Mouse (Mus musculus) liver, adult 2 months (tissue): Measurements from ENCODE around the gene Casq2. TPM values are rescaled to one million over a fixed set of nuclear protein-coding genes. Genes with fewer than 3 reads are reported as not detected.

ENCODE experiments used
- DNase-seq: peaks from one replicate; pipeline ENCODE4 v3.0.0-alpha.2; 2011; ENCODE audit warnings: low read depth, low spot score; ENCODE audit errors: extremely low read depth
- H3K27ac ChIP-seq: fragments of 200-500 bp; replicated peaks from 2 replicates; pipeline ENCODE4 v1.5.1; 2012; ENCODE audit warnings: low read depth, mild to moderate bottlenecking, control low read depth, inconsistent platforms, low read length; ENCODE audit not compliant: insufficient read depth
- H3K27me3 ChIP-seq: fragments of 200-500 bp; 2 replicates; pipeline ENCODE4 v1.6.1; 2012; ENCODE audit warnings: mild to moderate bottlenecking, moderate library complexity, low read length, inconsistent platforms; ENCODE audit not compliant: control insufficient read depth, insufficient read depth
- H3K36me3 ChIP-seq: fragments of 200-500 bp; 2 replicates; pipeline ENCODE4 v1.6.1; 2012; ENCODE audit warnings: low read length, inconsistent platforms; ENCODE audit not compliant: control insufficient read depth, insufficient read depth
- H3K4me1 ChIP-seq: fragments of 200-500 bp; 2 replicates; pipeline ENCODE4 v1.6.1; 2011; ENCODE audit warnings: low read length; ENCODE audit not compliant: control insufficient read depth, insufficient read depth
- H3K4me3 ChIP-seq: fragments of 200-500 bp; 2 replicates; pipeline ENCODE4 v1.5.1; 2011; ENCODE audit warnings: low read depth, mild to moderate bottlenecking, control low read depth, low read length, moderate library complexity; ENCODE audit not compliant: insufficient read depth
- H3K79me2 ChIP-seq: fragments of 200-500 bp; 2 replicates; pipeline ENCODE4 v1.6.1; 2012; ENCODE audit warnings: inconsistent platforms, mild to moderate bottlenecking, low read length, moderate library complexity; ENCODE audit not compliant: control insufficient read depth, insufficient read depth
- H3K9ac ChIP-seq: fragments of 200-500 bp; 2 replicates; pipeline ENCODE4 v1.6.1; 2012; ENCODE audit warnings: low read depth, mild to moderate bottlenecking, control low read depth, inconsistent platforms, low read length
- CTCF ChIP-seq: fragments of 200-500 bp; IDR thresholded peaks from 2 replicates; pipeline ENCODE4 v1.5.1; 2011; ENCODE audit warnings: low read depth, low read length, control low read depth
- POLR2A ChIP-seq: fragments of 200-500 bp; IDR thresholded peaks from 2 replicates; pipeline ENCODE4 v1.6.1; 2011; ENCODE audit warnings: low read length, control low read depth; ENCODE audit not compliant: insufficient read depth; ENCODE audit errors: extremely low read depth
- WGBS: fragments of 180-500 bp; shearing (Covaris S2); methylation state at CpG from one replicate; pipeline ENCODE4 v1.1.7; 2018; 5-methylcytosine and 5-hydroxymethylcytosine counted together
- polyA plus RNA-seq: library from polyadenylated mRNA; depleted of rRNA; stranded (reverse); fragments of >200 nt; gene quantifications from 2 replicates; pipeline ENCODE4 v1.2.3, GENCODE M21; 2012
- total RNA-seq: library from RNA; depleted of rRNA; stranded (reverse); fragments of >200 nt; gene quantifications from 2 replicates; pipeline ENCODE4 v1.2.3, GENCODE M21; 2014

Casq2 gene
- total and polyA plus RNA-seq, 2 experiments, result 0.65 TPM; not detected in 1

- Histone ChIP-seq H3K4me1 (no peaks in the 10 kb centered on the region), H3K79me2 (no peaks in the 10 kb centered on the region), H3K4me3 (no peak overlapping the region), H3K27ac (no peak overlapping the region), H3K9ac (no peak overlapping the region), H3K27me3 (no peaks in the 10 kb centered on the region), H3K36me3 (no peaks in the 10 kb centered on the region)
- TF ChIP-seq CTCF, result no peak
- TF ChIP-seq POLR2A, result no peak
- no peak for DNase-seq
- 65% methylated on average over 8 of the region's 8 CpGs for WGBS
Observed at GRCm38 (mm10) chr3:102062671-102063010, 23.6 kb upstream of the Casq2 start.

GRCm38 (mm10) chr3:102063273-102064120 is 22.7 kb upstream of the Casq2 start:
- H3K9ac ChIP-seq, result no peak overlapping the region
- H3K36me3 ChIP-seq, result no peaks in the 10 kb centered on the region
- no peaks in the 10 kb centered on the region for H3K4me1 ChIP-seq
- DNase-seq, result no peak
- H3K79me2 ChIP-seq, result no peaks in the 10 kb centered on the region
- no peaks in the 10 kb centered on the region for H3K27me3 ChIP-seq
- TF ChIP-seq POLR2A (no peak), CTCF (no peak)
- WGBS, result 67% methylated on average over 10 of the region's 10 CpGs
- H3K4me3 ChIP-seq, result no peak overlapping the region
- no peak overlapping the region for H3K27ac ChIP-seq

- no peak overlapping the region for H3K4me3 ChIP-seq
- TF ChIP-seq POLR2A (no peak), CTCF (no peak)
- H3K36me3 ChIP-seq, result no peaks in the 10 kb centered on the region
- H3K79me2 ChIP-seq, result no peaks in the 10 kb centered on the region
- H3K27me3 ChIP-seq, result no peaks in the 10 kb centered on the region
- 81% methylated on average over 6 of the region's 6 CpGs for WGBS
- H3K27ac ChIP-seq, result no peak overlapping the region
- no peak for DNase-seq
- H3K9ac ChIP-seq, result no peak overlapping the region
- H3K4me1 ChIP-seq, result no peaks in the 10 kb centered on the region
Observed at GRCm38 (mm10) chr3:102064566-102064965, 21.6 kb upstream of the Casq2 start.

GRCm38 (mm10) chr3:102067306-102067705 is 18.9 kb upstream of the Casq2 start:
- Histone ChIP-seq H3K27ac (no peak overlapping the region), H3K79me2 (no peaks in the 10 kb centered on the region), H3K36me3 (no peaks in the 10 kb centered on the region), H3K4me1 (no peaks in the 10 kb centered on the region), H3K27me3 (no peaks in the 10 kb centered on the region), H3K9ac (no peak overlapping the region), H3K4me3 (no peak overlapping the region)
- 56% methylated on average over 1 of the region's 1 CpGs for WGBS
- TF ChIP-seq CTCF (no peak), POLR2A (no peak)
- no peak for DNase-seq

DNA sequence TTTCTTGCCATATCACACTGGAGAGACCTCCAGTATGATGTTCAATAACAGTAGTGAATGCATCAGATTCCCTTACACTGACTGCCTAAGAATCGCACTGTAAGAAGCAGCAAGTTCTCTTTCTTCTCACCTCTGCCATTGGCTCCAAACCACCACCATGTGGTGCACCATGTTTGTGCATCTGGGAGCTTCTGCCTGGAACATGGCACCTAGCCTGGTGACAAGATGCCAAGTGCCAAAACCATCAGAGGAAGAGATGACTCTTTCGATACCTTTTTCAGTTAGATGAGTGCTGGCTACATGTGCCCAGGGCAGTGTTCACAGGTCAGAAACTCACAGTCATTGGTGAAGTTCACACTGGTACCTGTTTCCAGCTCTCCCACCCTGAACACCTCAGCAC is 18.4 kb upstream of the Casq2 start:
- H3K27ac ChIP-seq, result no peak overlapping the region
- no peak for TF ChIP-seq CTCF
- no peak for TF ChIP-seq POLR2A
- H3K79me2 ChIP-seq, result no peaks in the 10 kb centered on the region
- H3K4me3 ChIP-seq, result no peak overlapping the region
- 91% methylated on average over 2 of the region's 2 CpGs for WGBS
- no peaks in the 10 kb centered on the region for H3K27me3 ChIP-seq
- H3K36me3 ChIP-seq, result no peaks in the 10 kb centered on the region
- no peak overlapping the region for H3K9ac ChIP-seq
- no peak for DNase-seq
- no peaks in the 10 kb centered on the region for H3K4me1 ChIP-seq

GRCm38 (mm10) chr3:102069260-102069659 is 17.0 kb upstream of the Casq2 start:
- H3K27ac ChIP-seq, result no peak overlapping the region
- no peaks in the 10 kb centered on the region for H3K4me1 ChIP-seq
- no peaks in the 10 kb centered on the region for H3K79me2 ChIP-seq
- H3K9ac ChIP-seq, result no peak overlapping the region
- no peaks in the 10 kb centered on the region for H3K27me3 ChIP-seq
- no peak overlapping the region for H3K4me3 ChIP-seq
- 77% methylated on average over 4 of the region's 4 CpGs for WGBS
- DNase-seq, result no peak
- TF ChIP-seq POLR2A, result no peak
- TF ChIP-seq CTCF, result no peak
- no peaks in the 10 kb centered on the region for H3K36me3 ChIP-seq
